Mouse (Mus musculus) right cerebral cortex, postnatal 4 days (tissue): ENCODE measurements at regions not wholly inside any gene's neighbourhood (a gene's known extent, or its start where the extent isn't known, plus 50 kb on each side); places are given as distances from the start of the nearest gene placed in this dataset.

ENCODE experiments used
- DNase-seq: peaks from one replicate; pipeline ENCODE4 v3.0.0-alpha.2; 2022

DNA sequence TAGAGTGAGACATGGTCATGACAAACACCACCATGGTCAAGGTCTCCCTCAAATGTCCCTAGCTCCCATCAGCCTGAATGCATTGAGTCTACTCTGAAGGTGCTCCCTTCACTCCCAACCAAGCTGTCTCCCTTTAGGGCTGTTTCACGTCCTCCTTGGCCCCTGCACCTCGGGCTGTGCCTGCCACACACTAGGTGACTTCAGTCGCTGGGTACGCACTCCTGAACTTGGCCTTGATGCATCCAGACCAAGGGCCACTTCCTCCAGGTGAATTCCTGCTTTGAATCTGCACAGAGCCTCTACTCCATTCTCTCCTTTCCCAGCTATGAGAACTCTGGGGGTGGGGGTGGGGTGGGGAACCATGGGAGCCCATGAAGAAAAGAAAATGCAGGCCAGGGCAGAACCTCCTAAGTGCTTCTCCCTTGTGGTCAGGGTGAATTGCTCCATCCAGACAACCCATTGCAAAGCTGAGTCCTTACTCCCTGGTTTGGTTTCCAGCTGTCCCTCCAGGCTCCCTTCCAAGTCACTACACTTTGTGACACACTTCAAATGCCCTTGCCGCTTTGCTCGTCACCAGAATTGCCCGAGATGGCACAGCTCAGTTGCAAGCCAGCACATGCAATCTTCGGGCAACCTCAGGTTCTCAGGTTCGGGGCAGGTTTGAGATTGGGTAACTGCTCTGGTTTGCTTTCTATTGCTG lies 65.3 kb upstream of the 1700021F07Rik start:
- DNase-seq: no peak

GRCm38 (mm10) chr2:173457624-173458320 lies 64.6 kb upstream of the 1700021F07Rik start:
- DNase-seq: no peak

DNA sequence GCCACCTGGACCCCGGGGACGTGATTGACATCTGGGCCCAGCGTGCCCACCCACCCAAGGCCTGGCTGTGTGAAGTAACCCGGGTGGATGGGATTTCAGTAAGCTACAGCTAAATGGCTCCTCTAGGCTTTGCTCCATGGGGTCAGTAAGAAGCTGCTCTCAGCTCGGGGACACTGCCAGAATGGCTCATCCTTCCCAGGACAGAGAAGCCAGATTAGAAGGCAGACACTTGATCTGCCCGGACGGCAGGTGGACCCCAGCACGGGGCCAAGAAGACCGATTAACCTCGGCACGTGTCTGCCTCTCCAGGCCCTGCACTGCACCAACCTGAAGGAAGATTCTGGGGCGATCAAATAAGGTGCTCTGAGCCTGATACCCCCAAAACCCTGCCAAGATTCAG lies 63.5 kb upstream of the 1700021F07Rik start:
- no peak for DNase-seq

DNA sequence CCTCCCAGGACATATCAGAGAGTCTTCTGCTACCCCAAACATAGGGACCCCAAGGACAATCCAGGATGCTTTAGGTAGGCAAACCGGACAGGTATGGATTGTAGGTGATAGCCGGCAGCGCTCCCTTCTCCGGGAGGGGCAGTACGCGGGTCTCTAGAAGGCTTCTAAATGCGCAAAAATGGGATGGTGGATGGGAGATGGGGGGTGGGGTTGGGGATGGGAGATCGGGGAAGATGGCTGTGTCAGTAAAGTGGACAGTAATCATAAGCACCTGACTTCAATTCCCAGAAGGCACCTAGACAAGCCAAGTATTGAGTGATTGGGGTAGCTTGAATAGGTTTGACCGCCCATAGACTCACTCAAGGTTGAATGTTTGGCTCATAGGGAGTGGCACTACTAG lies 59.1 kb upstream of the 1700021F07Rik start:
- DNase-seq: no peak

DNA sequence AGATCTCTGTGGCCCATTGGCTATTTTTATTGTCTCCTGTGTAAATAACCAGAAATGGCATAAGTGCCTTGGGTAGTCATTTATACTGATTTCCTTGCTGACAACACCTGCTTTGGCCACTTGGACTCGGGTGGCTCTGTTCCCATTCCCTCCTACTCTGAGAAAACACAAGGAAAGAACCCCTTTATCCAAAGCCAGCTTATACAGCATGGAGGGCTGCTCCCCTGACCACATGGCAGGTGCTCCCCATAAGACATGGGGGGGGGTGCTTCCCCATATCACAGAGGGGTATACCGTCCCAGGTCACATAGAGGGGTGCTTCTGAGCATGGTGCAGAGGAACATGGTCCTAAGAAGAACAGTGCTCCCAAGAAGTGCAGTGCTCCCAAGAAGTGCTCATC lies 57.8 kb upstream of the 1700021F07Rik start:
- DNase-seq: no peak

DNA sequence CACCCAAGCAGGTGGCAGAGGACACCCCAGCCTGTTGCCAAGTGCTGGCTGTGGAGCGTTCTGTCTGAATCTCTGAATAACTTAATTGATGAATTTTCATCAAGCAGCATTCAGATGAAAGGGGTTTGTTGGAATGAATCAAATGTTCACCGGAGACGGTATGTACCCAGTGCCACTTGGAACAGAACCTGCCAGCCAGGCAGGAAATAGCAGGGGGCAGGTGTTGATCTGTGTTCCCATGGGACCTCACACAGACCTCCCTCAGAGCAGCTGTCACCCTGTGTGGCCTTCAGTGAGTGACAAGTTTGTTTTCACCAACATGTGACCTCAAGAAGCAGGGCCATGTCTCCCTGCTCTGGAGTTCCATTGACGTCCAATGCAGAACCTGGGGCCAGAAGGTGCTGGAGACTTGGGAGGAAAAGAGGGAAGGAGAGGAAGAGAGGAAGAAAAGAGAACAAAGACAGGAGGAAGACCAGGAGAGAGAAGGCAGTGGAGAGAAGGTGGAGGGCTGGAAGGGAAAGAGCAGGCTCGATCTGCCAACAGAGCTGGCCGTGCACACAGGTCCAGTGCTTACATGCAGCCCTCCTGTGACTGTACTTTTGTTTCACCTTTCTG lies 57.3 kb upstream of the 1700021F07Rik start:
- DNase-seq: no peak

DNA sequence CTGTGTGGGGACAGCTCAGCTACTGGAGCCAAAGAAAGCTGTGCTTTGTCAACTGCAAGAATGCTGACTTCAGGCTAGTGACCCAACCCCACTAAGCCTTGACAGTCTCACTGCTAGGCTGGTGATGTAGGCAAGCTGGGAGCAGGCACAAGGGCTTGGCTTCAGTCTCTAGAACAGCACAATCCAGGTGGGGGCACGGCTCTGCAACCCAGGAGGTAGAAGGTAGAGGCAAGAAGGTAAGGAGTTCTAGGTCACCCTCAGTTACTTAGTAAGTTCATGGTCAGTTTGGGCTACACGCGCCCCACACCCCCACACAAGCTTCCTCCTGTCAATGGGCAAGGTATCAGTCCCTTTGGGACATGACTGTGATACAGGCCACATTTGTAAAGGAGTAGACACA lies 54.2 kb upstream of the 1700021F07Rik start:
- DNase-seq: no peak

- DNase-seq: no peak
These were observed 52.6 kb upstream of the 1700021F07Rik start for GRCm38 (mm10) chr2:173469756-173470155.
